ENCODE assay signal across 9 mouse cellular contexts in the genomic region with DNA sequence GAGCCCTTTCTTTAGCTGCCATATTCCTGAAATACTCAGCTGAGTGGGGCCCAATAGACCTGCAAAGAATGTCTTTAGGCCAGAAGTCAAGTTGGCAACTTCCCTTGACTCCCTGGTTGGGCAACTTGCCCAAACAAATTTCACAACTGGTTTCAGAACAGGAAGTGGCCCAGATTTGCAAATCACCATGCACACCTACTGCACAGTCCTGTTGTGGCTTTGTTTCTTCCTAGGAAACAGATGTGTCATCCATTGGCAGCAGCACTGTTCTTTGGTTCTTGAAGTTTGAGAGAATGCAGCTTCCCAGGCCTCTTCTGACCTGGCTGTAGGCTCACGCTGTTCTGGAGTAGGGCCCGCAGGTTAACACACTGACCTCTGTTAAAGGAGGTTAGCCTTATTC. TPM values are rescaled to one million over a fixed set of nuclear protein-coding genes. Genes with fewer than 3 reads are reported as not detected.
DNase-seq lines count a peak whose midpoint lies in the region; ATAC-seq and TF ChIP-seq lines count a peak whose summit lies in the region.
"Had no signal": no experiment of that assay in that cellular context is flagged by ENCODE, and none has a peak within 500 bp of the region (broad histone marks: within the 10 kb centered on the region; RNA-seq: fewer than 3 reads in every experiment).

No protein-coding gene starts in this region.

- no peaks in the 10 kb centered on the region for H3K9me3 ChIP-seq in liver, postnatal 0 days (ENCODE audit: low read length)
- H3K9me3 ChIP-seq in forebrain, embryonic 10.5 days: no peaks in the 10 kb centered on the region
- H3K9me3 ChIP-seq: intestine, embryonic 15.5 days had no signal

- peak; percentile 76; the same call in 1 of the 2 replicates for TF ChIP-seq EP300 in liver, postnatal 0 days (IDR thresholded peaks at IDR 0.05; ENCODE audit: low read depth)

- 0 out of 2 replicates have a peak overlapping the region, but pooled peaks have one; percentile 23 for H3K4me2 ChIP-seq in liver, postnatal 0 days (ENCODE audit: low read depth, low read length)
- H3K4me2 ChIP-seq: intestine, embryonic 15.5 days had no signal

- no peak overlapping the region for H3K4me3 ChIP-seq in layer of hippocampus, adult 2 months
- no peak overlapping the region for H3K4me3 ChIP-seq in bone marrow, adult 2 months (replicated peaks; ENCODE audit: control insufficient read depth, low read depth, low read length)
- H3K4me3 ChIP-seq in liver, postnatal 0 days (ENCODE audit: low read depth, low read length): no peak overlapping the region
- no peak overlapping the region for H3K4me3 ChIP-seq in forebrain, embryonic 10.5 days
- H3K4me3 ChIP-seq: intestine, embryonic 15.5 days had no signal

- peaks cover 7% of the 10 kb centered on the region; the same call in 1 of the 2 replicates for H3K4me1 ChIP-seq in bone marrow, adult 2 months (ENCODE audit: control insufficient read depth, insufficient read depth, low read length)
- peaks cover 38% of the 10 kb centered on the region for H3K4me1 ChIP-seq in liver, postnatal 0 days (ENCODE audit: insufficient read depth)
- peaks cover 5% of the 10 kb centered on the region for H3K4me1 ChIP-seq in forebrain, embryonic 10.5 days
- H3K4me1 ChIP-seq: intestine, embryonic 15.5 days had no signal

- H3K9ac ChIP-seq in liver, postnatal 0 days (replicated peaks): no peak overlapping the region
- H3K9ac ChIP-seq: intestine, embryonic 15.5 days had no signal

- H3K36me3 ChIP-seq in liver, postnatal 0 days (replicated peaks; ENCODE audit: insufficient read depth, low read length): no peaks in the 10 kb centered on the region
- H3K36me3 ChIP-seq in forebrain, embryonic 10.5 days (replicated peaks): no peaks in the 10 kb centered on the region
- H3K36me3 ChIP-seq: intestine, embryonic 15.5 days had no signal

- no peak for TF ChIP-seq CTCF in layer of hippocampus, adult 2 months (conservative IDR thresholded peaks at IDR 0.05)
- no peak for TF ChIP-seq CTCF in bone marrow, adult 2 months (IDR thresholded peaks at IDR 0.05; ENCODE audit: control insufficient read depth, insufficient read depth, low read length)
- no peak for TF ChIP-seq CTCF in liver, postnatal 0 days (IDR thresholded peaks at IDR 0.05; ENCODE audit: low read depth)

- TF ChIP-seq POLR2A in bone marrow, adult 2 months (IDR thresholded peaks at IDR 0.05; ENCODE audit: borderline replicate concordance, control insufficient read depth, low read depth, low read length): no peak

- no peak overlapping the region for H3K27ac ChIP-seq in layer of hippocampus, adult 2 months
- H3K27ac ChIP-seq in bone marrow, adult 2 months (ENCODE audit: control insufficient read depth, insufficient read depth, low read depth, low read length, poor library complexity): peak overlapping the region; percentile 16; the same call in 1 of the 2 replicates
- H3K27ac ChIP-seq in liver, postnatal 0 days (ENCODE audit: low read depth): peak overlapping the region; percentile 91
- H3K27ac ChIP-seq in forebrain, embryonic 10.5 days: no peak overlapping the region
- H3K27ac ChIP-seq: intestine, embryonic 15.5 days had no signal

- no peaks in the 10 kb centered on the region for H3K27me3 ChIP-seq in liver, postnatal 0 days (ENCODE audit: insufficient read depth, low read length)
- no peaks in the 10 kb centered on the region for H3K27me3 ChIP-seq in forebrain, embryonic 10.5 days (ENCODE audit: poor library complexity, severe bottlenecking)
- H3K27me3 ChIP-seq: intestine, embryonic 15.5 days had no signal

- 9% methylated on average over 2 of the region's 2 CpGs for WGBS in bone marrow, adult 2 months
- 50% methylated on average over 2 of the region's 2 CpGs for WGBS in liver, postnatal 0 days (ENCODE audit: insufficient replicate concordance)
- WGBS in forebrain, embryonic 10.5 days: 93% methylated on average over 2 of the region's 2 CpGs

- peak; percentile 56 for DNase-seq in layer of hippocampus, adult 11-12 months (ENCODE audit: low spot score)
- DNase-seq in layer of hippocampus, adult 2 months (ENCODE audit: low spot score in 2 of 2): no peak
- peak; percentile 82 for DNase-seq in liver, postnatal 0 days
- peak; percentile 74 to 83 for DNase-seq in spleen, postnatal 36 days (ENCODE audit: low spot score in 2 of 2)
- no peak for DNase-seq in gastrocnemius, postnatal 25 days
- DNase-seq in left cerebral cortex, postnatal 25 days (ENCODE audit: low spot score in 2 of 2): no peak
- no peak for DNase-seq in forebrain, embryonic 10.5 days (ENCODE audit: extremely low spot score, low spot score)

- peak; percentile 87 for ATAC-seq in liver, postnatal 0 days
- ATAC-seq: intestine, embryonic 15.5 days had no signal

- intact Hi-C loops in left cerebral cortex, postnatal 25 days (cut with DNase I): loop anchor here (10.0 kb wide), 1 partner anchor 211 kb away; no protein-coding TSS in a partner anchor

RNA-seq across cellular contexts. Expression of a gene that starts 6.9 kb away (rescaled TPM):
- total RNA-seq in layer of hippocampus, adult 2 months (2021): 100 to 1,000 TPM; 152 to 166 TPM
- polyA plus RNA-seq in bone marrow, adult 2 months (2011; ENCODE audit: insufficient read depth, insufficient read length, low replicate concordance, missing spikeins): 43.1 and 60.0 TPM in 2 replicates
- 14.9 and 17.1 TPM in 2 replicates for polyA plus RNA-seq in liver, postnatal 0 days (2015; fragmentation: Nextera tagmentation; extraction: Ambion mirVana)
- 10 to 100 TPM; 14.5 to 15.9 TPM for total RNA-seq in gastrocnemius, postnatal 25 days (2021)
- 100 to 1,000 TPM; 188 to 194 TPM for total RNA-seq in left cerebral cortex, postnatal 25 days (2021)
- polyA plus RNA-seq in forebrain, embryonic 10.5 days (2016; fragmentation: Nextera tagmentation; extraction: Ambion mirVana): 11.3 and 13.5 TPM in 2 replicates

RNA-seq across cellular contexts. Expression of a gene that starts 15.2 kb away (rescaled TPM):
- 1 to 10 TPM; 2.8 to 5.0 TPM for total RNA-seq in layer of hippocampus, adult 2 months (2021)
- not detected in 2 replicates for polyA plus RNA-seq in bone marrow, adult 2 months (2011; ENCODE audit: insufficient read depth, insufficient read length, low replicate concordance, missing spikeins)
- polyA plus RNA-seq in liver, postnatal 0 days (2015; fragmentation: Nextera tagmentation; extraction: Ambion mirVana): 0.34 and 0.44 TPM in 2 replicates
- under 1 TPM; 0.40 to 0.41 TPM for total RNA-seq in gastrocnemius, postnatal 25 days (2021)
- 1 to 10 TPM; 5.2 to 5.5 TPM for total RNA-seq in left cerebral cortex, postnatal 25 days (2021)
- 1.4 and 1.5 TPM in 2 replicates for polyA plus RNA-seq in forebrain, embryonic 10.5 days (2016; fragmentation: Nextera tagmentation; extraction: Ambion mirVana)

Comparison
In these comparisons a context has a peak if more than half of its experiments do, and no peak if none do; other contexts are left out.
1. DNase-seq: peak in layer of hippocampus, adult 11-12 months (single experiment), liver, postnatal 0 days (single experiment) and spleen, postnatal 36 days (2 of 2); none in layer of hippocampus, adult 2 months (0 of 2), gastrocnemius, postnatal 25 days (single experiment), left cerebral cortex, postnatal 25 days (0 of 2) and forebrain, embryonic 10.5 days (single experiment).
2. H3K27ac ChIP-seq: peak in bone marrow, adult 2 months (single experiment) and liver, postnatal 0 days (single experiment); none in layer of hippocampus, adult 2 months (single experiment) and forebrain, embryonic 10.5 days (single experiment).
3. RNA of a gene that starts 6.9 kb away (total RNA-seq): 188 to 194 TPM in left cerebral cortex, postnatal 25 days and 152 to 166 TPM in layer of hippocampus, adult 2 months; 14.5 to 15.9 TPM in gastrocnemius, postnatal 25 days; every median in the first group is over 4 times any median in the second.